Mouse (Mus musculus) hindbrain, embryonic 14.5 days (tissue): ENCODE results near the gene Aldh8a1. TPM values are rescaled to one million over a fixed set of nuclear protein-coding genes. Genes with fewer than 3 reads are reported as not detected.

ENCODE experiments used
- ATAC-seq: fragments of 200-750 bp; cut with Nextera tagmentation; 2 replicates; pipeline ENCODE4 v1.8.0; 2017; ENCODE audit warnings: moderate number of reproducible peaks, mild to moderate bottlenecking, moderate TSS enrichment, moderate library complexity; ENCODE audit not compliant: low FRiP score
- DNase-seq: peaks from one replicate; pipeline ENCODE4 v3.0.0-alpha.2; 2015; ENCODE audit warnings: low spot score
- H3K27ac ChIP-seq: fragments of 300-500 bp; sonication (generic); 2 replicates; pipeline ENCODE4 v1.5.1; 2014; ENCODE audit warnings: mild to moderate bottlenecking, moderate library complexity
- H3K27me3 ChIP-seq: fragments of 300-500 bp; sonication (generic); 2 replicates; pipeline ENCODE4 v1.6.1; 2014; ENCODE audit warnings: mild to moderate bottlenecking, low read length, mixed read lengths; ENCODE audit not compliant: control insufficient read depth, insufficient read depth
- H3K36me3 ChIP-seq: fragments of 300-500 bp; sonication (generic); replicated peaks from 2 replicates; pipeline ENCODE4 v1.6.1; 2014; ENCODE audit not compliant: control insufficient read depth, insufficient read depth
- H3K4me1 ChIP-seq: fragments of 300-500 bp; sonication (generic); replicated peaks from 2 replicates; pipeline ENCODE4 v1.6.1; 2014; ENCODE audit warnings: antibody characterized with exemption, low read length, mixed read lengths; ENCODE audit not compliant: control insufficient read depth, insufficient read depth
- H3K4me2 ChIP-seq: fragments of 300-500 bp; sonication (generic); replicated peaks from 2 replicates; pipeline ENCODE4 v1.6.1; 2014; ENCODE audit warnings: mild to moderate bottlenecking, moderate library complexity
- H3K4me3 ChIP-seq: fragments of 300-500 bp; sonication (generic); replicated peaks from 2 replicates; pipeline ENCODE4 v1.5.1; 2014; ENCODE audit warnings: mild to moderate bottlenecking, low read length
- H3K9ac ChIP-seq: fragments of 300-500 bp; sonication (generic); 2 replicates; pipeline ENCODE4 v1.6.1; 2014
- H3K9me3 ChIP-seq: fragments of 300-500 bp; sonication (generic); 2 replicates; pipeline ENCODE4 v1.6.1; 2016; ENCODE audit warnings: low read length; ENCODE audit not compliant: control insufficient read depth
- WGBS: fragments of 180-500 bp; shearing (Covaris S2); extraction: QIAGEN DNeasy Blood & Tissue Kit; methylation state at CpG from one replicate; pipeline ENCODE4 v1.1.7; 2014; 5-methylcytosine and 5-hydroxymethylcytosine counted together
- polyA plus RNA-seq: library from polyadenylated mRNA; unstranded; fragments of >200 nt; fragmentation: Nextera tagmentation; extraction: Ambion mirVana; gene quantifications from 2 replicates; pipeline ENCODE4 v1.2.1, GENCODE M21; 2014

Aldh8a1 gene
- polyA plus RNA-seq, 1 experiment from 2014 or later = not detected

- ATAC-seq (no peak), DNase-seq (no peak)
- WGBS = 64% methylated on average over 3 of the region's 3 CpGs
- Histone ChIP-seq H3K4me1 (no peaks in the 10 kb centered on the region), H3K27me3 (no peaks in the 10 kb centered on the region), H3K27ac (no peak overlapping the region), H3K9me3 (no peaks in the 10 kb centered on the region), H3K4me3 (no peak overlapping the region), H3K36me3 (no peaks in the 10 kb centered on the region), H3K4me2 (no peak overlapping the region), H3K9ac (no peak overlapping the region)
Observed at GRCm38 (mm10) chr10:21426515-21426914, 49.4 kb downstream of the Aldh8a1 start.

DNA sequence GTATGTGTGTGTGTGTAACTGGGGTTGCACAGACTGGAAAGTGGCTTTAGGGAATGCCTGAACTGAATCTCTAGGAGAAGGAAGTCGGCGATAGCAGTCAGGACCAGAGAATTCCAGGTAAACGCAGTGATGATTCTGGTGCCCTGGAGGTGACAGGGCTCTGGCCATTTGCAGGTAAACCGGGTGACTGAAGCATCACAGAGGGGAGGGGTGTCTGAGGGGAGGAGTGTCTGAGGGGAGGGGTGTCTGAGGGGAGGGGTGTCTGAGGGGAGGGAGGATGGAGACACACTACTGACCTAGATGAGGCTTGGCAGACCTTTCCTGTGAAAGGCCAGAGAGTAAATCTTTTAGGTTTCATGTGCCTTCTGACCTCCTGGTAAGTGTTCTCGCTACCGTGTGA lies 50.9 kb downstream of the Aldh8a1 start:
- H3K9me3 ChIP-seq = no peaks in the 10 kb centered on the region
- 71% methylated on average over 6 of the region's 6 CpGs for WGBS
- H3K4me1 ChIP-seq = no peaks in the 10 kb centered on the region
- no peak overlapping the region for H3K27ac ChIP-seq
- no peak overlapping the region for H3K4me2 ChIP-seq
- no peak overlapping the region for H3K9ac ChIP-seq
- no peak overlapping the region for H3K4me3 ChIP-seq
- DNase-seq (no peak), ATAC-seq (no peak)
- H3K27me3 ChIP-seq = no peaks in the 10 kb centered on the region
- no peaks in the 10 kb centered on the region for H3K36me3 ChIP-seq

- no peaks in the 10 kb centered on the region for H3K36me3 ChIP-seq
- no peak overlapping the region for H3K4me2 ChIP-seq
- H3K9ac ChIP-seq = no peak overlapping the region
- ATAC-seq (no peak), DNase-seq (no peak)
- H3K27ac ChIP-seq = no peak overlapping the region
- no peak overlapping the region for H3K4me3 ChIP-seq
- no peaks in the 10 kb centered on the region for H3K9me3 ChIP-seq
- H3K4me1 ChIP-seq = peaks cover 4% of the 10 kb centered on the region; the same call in 1 of the 2 replicates
- H3K27me3 ChIP-seq = no peaks in the 10 kb centered on the region
- 93% methylated on average over 1 of the region's 1 CpGs for WGBS
Observed at GRCm38 (mm10) chr10:21439268-21439667, 62.2 kb downstream of the Aldh8a1 start.

DNA sequence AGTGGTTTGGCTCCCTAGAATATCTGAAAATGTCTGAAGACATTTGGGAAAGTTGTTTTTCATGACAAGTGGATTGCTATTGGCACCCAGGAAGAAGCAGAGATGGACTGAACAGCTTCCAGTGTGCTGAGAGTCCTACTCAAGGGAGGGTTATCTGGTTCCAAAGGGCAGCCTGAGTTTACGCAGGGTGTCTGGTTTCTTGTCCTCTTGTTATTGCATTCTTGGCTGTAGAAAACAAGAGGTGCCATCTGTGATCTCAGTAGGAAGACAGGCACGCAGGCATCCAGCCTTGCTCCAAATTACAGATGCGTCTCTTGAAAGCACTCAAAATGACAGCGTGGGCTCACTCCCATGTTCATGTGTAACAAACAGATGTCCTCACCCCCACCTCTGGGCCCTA lies 63.9 kb downstream of the Aldh8a1 start:
- Histone ChIP-seq H3K4me1 (peaks cover 4% of the 10 kb centered on the region; the same call in 1 of the 2 replicates), H3K27me3 (no peaks in the 10 kb centered on the region), H3K9me3 (no peaks in the 10 kb centered on the region), H3K4me2 (no peak overlapping the region), H3K27ac (no peak overlapping the region), H3K36me3 (no peaks in the 10 kb centered on the region), H3K9ac (no peak overlapping the region), H3K4me3 (no peak overlapping the region)
- WGBS = 61% methylated on average over 4 of the region's 4 CpGs
- no peak for ATAC-seq
- DNase-seq = no peak

GRCm38 (mm10) chr10:21441690-21442089 lies 64.6 kb downstream of the Aldh8a1 start:
- no peaks in the 10 kb centered on the region for H3K36me3 ChIP-seq
- H3K4me2 ChIP-seq = no peak overlapping the region
- no peaks in the 10 kb centered on the region for H3K9me3 ChIP-seq
- no peaks in the 10 kb centered on the region for H3K27me3 ChIP-seq
- ATAC-seq (no peak), DNase-seq (no peak)
- no peak overlapping the region for H3K4me3 ChIP-seq
- peaks cover 4% of the 10 kb centered on the region; the same call in 1 of the 2 replicates for H3K4me1 ChIP-seq
- H3K9ac ChIP-seq = no peak overlapping the region
- 85% methylated on average over 4 of the region's 4 CpGs for WGBS
- no peak overlapping the region for H3K27ac ChIP-seq

DNA sequence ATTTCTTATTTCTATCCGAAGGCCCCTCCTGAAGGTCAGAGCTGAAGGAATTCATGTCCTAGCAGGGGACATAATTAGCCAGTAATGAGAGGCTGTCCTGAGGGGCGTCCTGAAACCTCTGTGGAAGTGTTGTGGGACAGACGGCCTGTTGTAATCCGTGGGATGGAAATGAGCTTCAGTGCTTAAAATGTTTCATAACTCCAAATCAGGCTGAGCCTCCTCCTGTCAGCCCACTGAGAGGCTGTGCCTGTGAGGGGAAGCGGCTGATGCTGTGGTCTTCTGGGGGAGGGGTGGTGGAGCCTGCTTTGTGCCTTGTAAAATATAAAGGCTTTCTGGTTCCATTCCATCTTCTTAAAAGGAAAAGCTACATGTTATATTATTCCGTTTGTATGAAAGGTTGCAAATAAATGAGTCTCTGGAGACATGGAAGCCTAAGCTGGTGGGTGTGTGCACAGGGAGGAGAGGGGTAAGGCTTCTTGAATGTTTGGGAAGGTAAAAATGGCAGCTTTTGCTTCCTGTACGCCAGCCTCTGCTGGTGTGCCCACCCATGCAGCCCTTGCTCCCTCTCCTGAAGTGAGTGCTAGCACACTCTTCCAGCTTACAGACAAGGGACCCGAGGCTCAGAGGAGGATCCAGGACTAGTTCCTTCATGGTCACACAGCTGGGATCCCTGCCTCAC lies 66.7 kb downstream of the Aldh8a1 start:
- no peak overlapping the region for H3K27ac ChIP-seq
- no peaks in the 10 kb centered on the region for H3K9me3 ChIP-seq
- DNase-seq (no peak), ATAC-seq (peak; percentile 34; the same call in 1 of the 2 replicates)
- H3K4me1 ChIP-seq = peaks cover 4% of the 10 kb centered on the region; the same call in 1 of the 2 replicates
- H3K4me2 ChIP-seq = no peak overlapping the region
- no peak overlapping the region for H3K9ac ChIP-seq
- no peaks in the 10 kb centered on the region for H3K27me3 ChIP-seq
- H3K36me3 ChIP-seq = no peaks in the 10 kb centered on the region
- WGBS = 57% methylated on average over 8 of the region's 8 CpGs
- no peak overlapping the region for H3K4me3 ChIP-seq

- H3K4me2 ChIP-seq = no peak overlapping the region
- H3K36me3 ChIP-seq = no peaks in the 10 kb centered on the region
- no peak for DNase-seq
- H3K4me1 ChIP-seq = peaks cover 4% of the 10 kb centered on the region; the same call in 1 of the 2 replicates
- H3K27me3 ChIP-seq = no peaks in the 10 kb centered on the region
- H3K9ac ChIP-seq = no peak overlapping the region
- no peaks in the 10 kb centered on the region for H3K9me3 ChIP-seq
- no peak overlapping the region for H3K4me3 ChIP-seq
- H3K27ac ChIP-seq = no peak overlapping the region
- no peak for ATAC-seq
- 78% methylated on average over 9 of the region's 9 CpGs for WGBS
Observed at GRCm38 (mm10) chr10:21444410-21444809, 67.3 kb downstream of the Aldh8a1 start.

Other genes with a start within 250 kb of the Aldh8a1 start
- 2.2 and 2.3 TPM in 2 replicates for gene Myb, start 216.3 kb upstream of the Aldh8a1 start, polyA plus RNA-seq
- 92.5 and 102 TPM in 2 replicates for gene Hbs1l, start 81.3 kb upstream of the Aldh8a1 start, polyA plus RNA-seq
- not detected in 2 replicates for gene 1700020N01Rik, start 215.9 kb downstream of the Aldh8a1 start, polyA plus RNA-seq